Mouse (Mus musculus): ENCODE data around the gene Grm1.

The Grm1 gene

DNA sequence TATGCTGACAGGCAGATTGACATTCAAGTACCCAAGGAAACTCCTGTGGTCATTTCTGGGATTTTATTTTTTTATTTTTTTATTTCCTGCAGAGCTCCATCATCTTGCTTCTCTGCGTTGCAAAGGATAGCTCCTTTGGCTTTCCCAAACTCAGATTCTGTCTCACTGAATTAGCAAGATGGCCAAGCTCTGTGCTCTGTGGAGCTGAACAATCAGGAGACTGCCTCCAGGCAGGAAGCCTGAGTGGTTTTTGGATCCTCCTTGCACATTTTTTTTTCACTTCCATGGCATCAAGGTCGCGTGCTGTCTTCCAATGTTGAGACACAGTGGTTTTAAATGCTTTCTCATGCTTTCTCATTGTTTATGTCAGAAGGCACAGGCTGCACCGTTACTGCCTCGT is 347.6 kb downstream of the Grm1 start:
- DNase-seq (ENCODE audit: low spot score in 2 of 2) = no peak

DNA sequence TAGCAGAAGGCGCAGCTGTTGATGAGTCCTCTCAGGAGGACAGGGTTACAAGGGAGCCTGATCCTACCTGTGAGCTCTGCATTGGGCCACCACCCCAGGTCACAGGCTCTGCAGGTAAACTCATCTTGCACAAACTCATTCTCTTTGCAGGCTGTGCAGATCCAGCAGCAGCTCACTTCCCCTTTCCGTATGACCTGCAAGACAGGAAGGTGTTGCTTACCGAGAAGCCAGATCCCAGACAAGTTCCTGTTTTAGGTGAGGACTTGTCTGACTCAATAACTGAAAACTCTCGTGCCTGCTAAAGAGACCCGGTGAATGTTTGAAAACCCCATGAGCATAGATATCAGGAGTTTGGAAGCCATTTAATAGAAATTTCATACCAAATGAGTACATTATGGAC is 349.1 kb downstream of the Grm1 start:
- DNase-seq (ENCODE audit: low spot score in 2 of 2) = no peak

DNA sequence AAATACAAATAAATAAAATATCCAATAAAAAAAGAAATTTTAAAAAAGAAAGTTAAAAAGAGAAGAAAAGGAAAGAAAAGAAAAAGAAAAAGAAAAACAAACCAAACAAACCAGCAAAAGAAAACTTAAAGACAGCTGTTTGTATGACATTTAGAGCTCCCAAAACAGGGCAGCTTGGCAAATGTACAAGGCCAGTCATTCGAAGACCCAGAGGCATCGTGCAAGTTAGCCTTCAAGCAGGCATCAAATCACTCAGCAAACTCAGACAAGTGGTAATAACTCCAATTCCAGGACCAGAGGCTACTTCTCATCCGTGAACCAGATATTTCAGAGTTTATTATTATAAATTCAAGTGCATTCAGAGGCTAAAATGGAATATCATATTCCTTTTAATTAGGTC is 355.7 kb downstream of the Grm1 start:
- DNase-seq (ENCODE audit: low spot score in 2 of 2) = no peak

DNA sequence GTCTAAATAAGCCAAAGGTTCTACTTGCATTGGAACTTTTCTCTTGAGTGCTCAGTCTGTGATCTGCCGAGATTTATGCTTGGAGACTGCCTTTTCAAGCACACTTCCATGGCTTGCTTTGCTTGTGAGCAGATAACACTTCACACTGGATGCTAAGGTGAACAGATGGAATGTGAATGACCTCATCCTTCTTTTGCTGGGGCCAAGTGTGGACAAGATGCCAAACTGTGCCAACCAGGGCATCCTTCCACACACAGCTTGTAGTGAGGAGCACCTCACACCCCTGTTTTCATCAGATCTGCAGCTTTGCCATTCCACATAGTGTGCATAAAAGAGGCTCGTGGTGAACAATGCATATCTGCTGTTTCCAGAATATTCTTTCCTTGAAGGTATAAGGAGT is 371.3 kb downstream of the Grm1 start:
- no peak for DNase-seq (ENCODE audit: low spot score in 2 of 2)

DNA sequence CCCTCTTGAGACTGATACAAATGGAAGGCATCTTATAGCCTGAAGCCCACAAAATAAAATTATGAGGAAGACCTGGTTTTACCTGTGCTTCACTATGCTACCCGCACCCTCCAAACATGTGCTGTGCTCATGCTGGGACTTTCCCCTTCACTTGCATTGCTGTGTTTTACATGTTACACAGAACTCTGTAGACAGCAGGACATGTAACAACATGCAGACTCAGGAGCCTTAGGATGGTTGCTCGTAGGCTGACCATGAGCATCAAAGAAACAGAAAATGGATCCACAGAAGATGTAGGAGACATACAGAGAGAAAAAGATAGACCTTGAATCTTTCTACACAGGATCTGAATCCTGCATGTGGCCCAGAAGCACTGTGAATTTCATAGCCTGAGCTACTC is 371.8 kb downstream of the Grm1 start:
- DNase-seq (ENCODE audit: low spot score in 2 of 2) = no peak

GRCm38 (mm10) chr10:10708031-10708430 is 374.1 kb downstream of the Grm1 start:
- DNase-seq (ENCODE audit: low spot score in 2 of 2) = no peak

- DNase-seq (ENCODE audit: low spot score in 2 of 2) = no peak
Measured at GRCm38 (mm10) chr10:10701326-10701725, 380.8 kb downstream of the Grm1 start.

DNA sequence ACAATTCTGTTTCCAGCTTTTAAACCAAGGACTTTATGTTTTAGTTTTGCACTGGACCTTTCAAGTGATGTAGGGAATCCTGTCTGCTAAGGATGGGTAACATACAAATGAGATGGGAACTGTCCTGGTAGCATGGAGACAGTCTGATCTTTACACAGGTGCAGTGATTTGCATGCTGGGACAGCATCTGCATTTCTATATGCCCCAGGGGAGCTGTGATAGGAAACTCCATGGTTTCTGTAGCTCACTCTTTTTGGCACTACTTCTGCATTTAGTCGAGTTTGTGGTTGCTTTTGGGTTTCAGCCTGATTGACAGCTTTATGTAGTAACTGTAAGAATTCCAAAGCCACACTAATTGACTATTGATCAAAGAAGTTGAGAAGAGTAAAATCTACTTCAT is 381.3 kb downstream of the Grm1 start:
- DNase-seq (ENCODE audit: low spot score in 2 of 2) = no peak

GRCm38 (mm10) chr10:10697497-10697896 is 384.7 kb downstream of the Grm1 start:
- DNase-seq (ENCODE audit: low spot score in 2 of 2) = no peak

DNA sequence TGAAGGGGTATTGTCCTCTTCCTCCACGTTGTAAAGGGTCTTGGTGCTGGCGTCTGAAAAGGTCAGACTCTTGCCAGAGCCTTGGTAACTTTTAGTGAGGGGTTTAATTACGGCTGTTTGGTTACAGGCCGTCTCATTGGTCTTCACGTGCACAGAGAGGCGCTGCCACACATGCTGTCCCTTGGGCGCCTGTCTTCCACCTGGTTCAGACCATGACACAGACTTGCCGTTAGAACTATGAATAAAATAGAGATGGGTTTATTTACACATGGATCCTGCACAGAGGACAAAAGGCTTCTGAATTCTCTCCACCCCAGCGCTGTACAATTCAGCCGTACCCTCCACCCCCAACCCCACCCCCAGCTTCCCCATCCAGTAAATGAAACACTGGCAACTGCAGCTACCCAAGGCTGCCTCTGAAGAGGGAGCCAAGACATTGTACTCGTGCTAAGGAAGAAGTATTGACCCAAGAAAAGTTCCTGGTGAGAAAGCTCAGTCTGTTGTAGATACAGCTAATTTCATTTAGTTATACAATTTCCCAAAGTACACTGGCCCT is 392.4 kb downstream of the Grm1 start:
- no peak for DNase-seq (ENCODE audit: low spot score in 2 of 2)

GRCm38 (mm10) chr10:10688907-10689667 is 393.1 kb downstream of the Grm1 start:
- no peak for DNase-seq (ENCODE audit: low spot score in 2 of 2)

- no peak for DNase-seq (ENCODE audit: low spot score in 2 of 2)
Measured at GRCm38 (mm10) chr10:10681048-10681447, 401.1 kb downstream of the Grm1 start, which contains the start of gene Gm10944. Gm10944 (plus strand) TSS chr10:10681348.

- no peak for DNase-seq (ENCODE audit: low spot score in 2 of 2)
Measured at GRCm38 (mm10) chr10:10659976-10660375, 422.2 kb downstream of the Grm1 start.

DNA sequence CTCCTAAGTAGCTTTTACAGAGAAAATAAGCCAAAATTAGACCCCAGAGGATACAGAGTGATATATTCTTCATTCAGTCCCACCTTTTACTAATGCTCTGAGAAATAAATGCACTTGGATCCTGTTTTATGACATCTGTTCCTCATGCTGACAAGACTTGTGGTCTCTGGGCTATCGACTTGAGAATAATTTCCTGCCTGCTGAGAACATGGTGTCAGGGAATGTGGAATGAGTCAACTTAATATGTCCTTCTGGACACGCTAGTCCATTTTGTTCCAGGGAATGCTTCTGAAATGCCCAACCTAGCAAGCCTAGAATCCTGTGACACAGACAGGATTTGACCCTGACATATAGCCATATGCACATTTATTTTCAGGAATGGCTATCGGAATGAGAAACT is 423.0 kb downstream of the Grm1 start:
- DNase-seq (ENCODE audit: low spot score in 2 of 2) = no peak

DNA sequence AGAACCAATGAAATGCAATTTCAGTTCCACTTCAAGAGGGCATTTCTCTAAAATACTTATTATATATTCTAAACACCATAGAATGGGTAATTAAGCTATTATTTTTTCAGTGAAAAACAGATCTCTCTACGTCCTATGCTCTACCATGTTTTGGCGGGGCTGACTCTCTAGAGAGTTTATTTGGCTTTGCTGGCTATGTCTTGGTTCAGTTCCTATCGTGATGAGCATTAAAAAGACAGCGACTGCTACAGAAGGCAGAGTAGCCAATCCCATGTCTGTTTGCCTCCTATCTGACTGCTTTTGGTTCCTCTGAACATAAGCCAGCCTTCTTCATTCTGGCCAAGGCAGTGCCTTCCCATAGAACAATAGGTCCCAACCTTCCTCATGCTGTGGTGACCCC is 425.5 kb downstream of the Grm1 start:
- no peak for DNase-seq (ENCODE audit: low spot score in 2 of 2)

- no peak for DNase-seq (ENCODE audit: low spot score in 2 of 2)
Measured at GRCm38 (mm10) chr10:10655991-10656390, 426.2 kb downstream of the Grm1 start.

Measured in natural killer cell, adult 2 months (primary cell).